Mouse (Mus musculus): ENCODE data around the gene Ankrd37. TPM values are rescaled to one million over a fixed set of nuclear protein-coding genes. Genes with fewer than 3 reads are reported as not detected.

The Ankrd37 gene
- 1 to 10 TPM; 5.7 to 6.8 TPM for total RNA-seq (2021)
- long read RNA-seq, transcript Ankrd37-201 (5 exons, 927 nt): major isoform, 7 of 11 reads
- long read RNA-seq, partial matches to known transcripts: 0 of 11 reads
- long read RNA-seq, other reads (novel, unspliced or antisense): 3 of 11 reads

- DNase-seq (ENCODE audit: low spot score in 2 of 2): no peak
Measured at GRCm38 (mm10) chr8:46005596-46005995, at the start of gene Ankrd37. Gene Ankrd37 (minus strand): TSS chr8:46005707.

DNA sequence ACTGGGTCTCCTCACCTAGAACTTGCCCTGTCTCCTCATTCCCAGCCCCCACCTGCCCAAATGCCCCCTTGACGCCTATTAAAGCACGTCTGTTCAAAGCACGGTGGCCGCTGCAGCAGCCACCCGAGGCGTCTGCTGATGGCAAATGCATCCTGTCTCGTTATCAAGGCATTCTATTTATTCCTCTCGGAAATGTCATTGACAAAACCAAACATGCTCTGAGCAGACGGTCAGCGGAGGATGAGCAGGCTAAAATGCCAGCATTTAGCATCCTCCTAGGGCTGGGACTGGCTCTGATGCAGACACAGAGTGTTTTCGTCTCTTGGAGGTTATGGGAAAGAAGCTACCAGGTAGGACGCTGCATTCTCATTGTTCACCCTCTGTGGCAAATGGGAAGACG is 34.8 kb upstream of the Ankrd37 start:
- DNase-seq (ENCODE audit: low spot score in 2 of 2): peak; percentile 26 to 37

DNA sequence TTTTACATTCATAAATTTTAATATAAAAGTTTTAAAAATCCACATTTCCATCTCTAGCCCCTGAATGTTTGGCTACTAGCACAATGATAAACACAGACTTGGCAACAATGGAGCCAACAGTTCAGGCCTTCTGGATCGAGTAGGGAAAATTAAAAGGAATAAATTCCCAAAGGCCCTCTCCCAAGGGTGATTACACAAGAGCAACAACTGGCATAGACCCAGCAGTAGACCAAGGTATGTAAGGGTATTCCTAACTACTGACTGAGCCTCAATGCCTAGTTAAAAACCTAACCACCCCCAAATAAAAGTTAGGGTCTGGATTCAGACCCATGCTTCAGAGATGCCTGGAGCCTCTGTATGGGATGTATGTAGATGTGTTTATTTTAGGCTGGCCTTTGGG is 34.2 kb upstream of the Ankrd37 start:
- no peak for DNase-seq (ENCODE audit: low spot score in 2 of 2)

- DNase-seq (ENCODE audit: low spot score in 2 of 2): no peak
Measured at GRCm38 (mm10) chr8:46036217-46036616, 30.7 kb upstream of the Ankrd37 start.

- DNase-seq (ENCODE audit: low spot score in 2 of 2): no peak
Measured at GRCm38 (mm10) chr8:46024392-46024791, 18.9 kb upstream of the Ankrd37 start.

GRCm38 (mm10) chr8:46022758-46023157 is 17.3 kb upstream of the Ankrd37 start:
- no peak for DNase-seq (ENCODE audit: low spot score in 2 of 2)

DNA sequence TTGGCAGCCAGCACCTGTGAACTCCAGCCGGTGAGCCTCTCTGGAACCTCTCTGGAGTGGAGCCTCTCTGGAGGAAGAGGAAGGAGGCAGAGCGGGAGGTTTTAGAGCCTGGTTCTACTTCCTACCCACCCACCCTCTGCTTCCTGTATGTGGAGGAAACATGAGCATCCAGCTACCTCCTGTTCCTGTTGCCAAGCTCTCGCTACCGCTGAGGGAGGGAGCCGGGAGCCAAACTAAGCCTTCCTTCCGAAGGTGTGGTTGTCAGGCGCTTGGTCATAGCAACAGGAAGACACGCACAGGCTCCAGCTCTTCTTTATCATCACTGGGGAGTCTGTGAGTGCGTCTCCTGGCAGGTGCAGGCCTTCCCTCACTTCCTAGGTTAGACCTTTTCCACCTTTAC is 16.7 kb upstream of the Ankrd37 start:
- no peak for DNase-seq (ENCODE audit: low spot score in 2 of 2)

DNA sequence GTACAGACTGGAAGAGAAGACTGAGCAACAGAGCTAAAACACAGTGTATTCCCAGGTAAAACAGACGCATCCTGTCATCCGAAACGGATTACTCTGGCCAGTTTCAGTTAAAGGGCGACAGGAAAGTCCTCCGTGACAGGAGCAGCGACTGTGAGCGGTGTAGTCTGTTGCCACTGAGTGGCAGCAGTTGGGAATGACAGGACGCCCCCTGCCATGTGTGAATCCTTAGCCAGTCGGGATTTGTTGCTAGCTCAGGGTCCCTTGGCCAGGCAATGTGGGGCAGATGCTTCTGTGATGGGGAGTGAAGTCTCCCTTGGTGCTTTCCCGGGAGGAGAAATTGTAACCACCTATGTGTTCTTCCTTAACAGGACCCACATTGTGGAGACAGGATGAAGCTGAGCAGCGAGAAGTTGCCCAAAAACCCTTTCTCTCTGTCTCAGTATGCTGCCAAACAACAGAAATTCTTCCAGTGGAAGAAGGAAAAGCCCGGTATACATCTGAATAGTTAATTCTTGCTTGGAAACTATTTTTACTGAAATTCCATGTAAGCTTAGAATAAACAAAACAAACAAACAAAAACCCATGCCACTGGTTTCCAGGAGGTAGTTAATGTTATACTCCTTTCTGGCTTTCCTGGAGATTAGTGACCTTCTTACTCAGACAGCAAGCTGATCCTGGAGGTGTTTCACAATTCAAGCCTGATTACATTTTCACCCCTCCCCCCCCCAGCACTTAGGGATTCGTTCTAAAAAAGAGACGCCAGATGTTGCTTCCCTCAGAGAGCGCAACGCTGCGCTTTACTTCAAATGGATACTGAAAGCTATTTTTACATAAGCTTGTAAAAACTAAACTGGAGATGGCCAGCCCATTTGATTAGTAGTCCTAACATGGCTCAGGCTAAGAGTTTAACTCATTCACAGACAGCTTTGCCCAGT is 5.5 kb upstream of the Ankrd37 start:
- DNase-seq (ENCODE audit: low spot score in 2 of 2): peak; percentile 45 to 48

DNA sequence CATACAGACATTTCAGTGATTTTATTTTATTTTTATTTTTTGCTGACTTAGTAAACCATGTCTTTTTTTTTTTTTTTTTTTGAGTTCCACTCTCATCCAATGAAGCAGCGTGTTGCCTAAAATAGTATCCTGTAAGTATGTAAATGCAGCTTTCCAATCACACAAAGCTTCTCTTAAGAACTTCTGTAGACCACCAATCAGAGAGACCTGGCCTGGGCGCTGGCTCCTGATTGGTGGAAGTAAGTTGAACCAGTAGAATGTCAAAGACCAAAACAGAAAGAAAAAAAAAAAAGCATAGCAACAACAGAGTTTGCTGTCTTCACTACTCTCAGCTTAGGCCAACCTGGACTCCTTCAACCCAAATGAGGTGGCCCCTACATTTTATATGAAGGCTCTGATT is 4.8 kb upstream of the Ankrd37 start:
- no peak for DNase-seq (ENCODE audit: low spot score in 2 of 2)

DNA sequence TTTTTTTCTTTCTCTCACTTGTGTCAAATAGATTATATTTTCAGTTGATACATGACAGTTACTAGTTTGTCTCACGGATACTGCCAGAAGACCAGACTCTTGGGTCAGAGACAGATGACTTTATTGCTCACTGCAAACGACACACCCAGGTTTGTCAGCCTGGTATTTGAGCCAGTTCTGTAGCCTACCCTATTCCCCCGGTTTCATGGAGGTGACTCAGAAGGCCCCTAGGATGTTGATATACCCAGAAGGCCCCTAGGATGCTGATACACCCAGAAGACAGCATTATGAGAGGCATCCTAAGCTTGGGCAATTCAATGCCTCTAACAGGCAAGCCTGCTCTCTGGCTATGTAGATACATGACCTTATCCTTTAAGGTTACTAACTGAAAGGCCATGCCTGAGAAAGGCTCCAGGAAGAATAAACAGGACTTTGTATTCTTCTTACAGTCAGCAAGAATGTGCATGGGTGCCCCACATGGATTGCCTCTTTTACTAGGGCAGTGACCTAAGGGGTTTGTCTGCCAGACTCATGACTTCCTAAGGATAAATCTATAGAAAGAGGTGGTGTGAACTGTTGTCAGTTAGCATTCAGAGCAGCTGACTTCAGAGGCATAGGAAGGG is 1.7 kb upstream of the Ankrd37 start:
- no peak for DNase-seq (ENCODE audit: low spot score in 2 of 2)

DNA sequence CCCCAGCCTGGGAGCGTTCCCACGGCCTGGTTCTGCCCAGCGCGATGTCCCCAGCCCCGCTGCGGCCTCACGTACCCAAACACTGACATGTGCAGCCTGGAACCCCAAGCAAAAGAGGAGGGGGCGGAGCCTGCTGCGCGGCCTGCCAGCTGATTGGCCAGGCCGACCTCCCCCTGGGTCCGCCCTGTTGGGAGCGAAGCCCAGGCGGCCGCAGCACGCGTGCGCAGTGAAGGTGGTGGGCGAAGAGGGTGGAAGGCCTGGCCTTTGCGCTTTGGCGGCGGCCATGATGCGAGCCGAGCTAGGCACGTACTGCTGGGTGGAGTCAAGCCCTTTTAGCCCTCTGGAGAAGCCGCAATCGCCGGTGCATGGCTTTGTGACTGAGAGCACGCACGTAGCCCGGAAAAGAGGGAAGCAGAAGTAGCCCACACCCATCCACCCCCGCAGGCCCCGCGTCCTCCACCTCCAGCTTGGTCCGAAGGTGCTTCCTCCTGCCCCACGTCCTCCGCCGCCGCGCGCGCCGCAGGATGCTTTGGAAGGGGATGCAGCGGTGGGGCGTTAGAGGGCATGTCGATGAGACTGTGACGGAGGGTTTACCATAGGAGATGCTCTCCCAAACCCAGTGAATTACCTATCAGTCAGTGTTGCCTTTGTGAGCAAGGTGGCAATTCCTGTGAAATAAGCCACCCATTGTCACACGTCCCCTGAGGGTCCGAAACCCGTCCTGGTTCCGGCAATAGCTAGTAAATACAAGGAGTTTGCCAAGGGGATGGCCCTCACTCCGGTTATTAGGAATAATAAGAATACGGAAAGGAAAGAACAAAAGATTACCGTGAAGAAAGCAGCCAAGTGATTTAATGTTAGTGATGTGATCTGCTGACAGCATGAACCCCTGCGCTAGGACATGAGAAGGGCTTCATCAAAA is 5.5 kb downstream of the Ankrd37 start:
- peak; percentile 97 to 99 for DNase-seq (ENCODE audit: low spot score in 2 of 2)

DNA sequence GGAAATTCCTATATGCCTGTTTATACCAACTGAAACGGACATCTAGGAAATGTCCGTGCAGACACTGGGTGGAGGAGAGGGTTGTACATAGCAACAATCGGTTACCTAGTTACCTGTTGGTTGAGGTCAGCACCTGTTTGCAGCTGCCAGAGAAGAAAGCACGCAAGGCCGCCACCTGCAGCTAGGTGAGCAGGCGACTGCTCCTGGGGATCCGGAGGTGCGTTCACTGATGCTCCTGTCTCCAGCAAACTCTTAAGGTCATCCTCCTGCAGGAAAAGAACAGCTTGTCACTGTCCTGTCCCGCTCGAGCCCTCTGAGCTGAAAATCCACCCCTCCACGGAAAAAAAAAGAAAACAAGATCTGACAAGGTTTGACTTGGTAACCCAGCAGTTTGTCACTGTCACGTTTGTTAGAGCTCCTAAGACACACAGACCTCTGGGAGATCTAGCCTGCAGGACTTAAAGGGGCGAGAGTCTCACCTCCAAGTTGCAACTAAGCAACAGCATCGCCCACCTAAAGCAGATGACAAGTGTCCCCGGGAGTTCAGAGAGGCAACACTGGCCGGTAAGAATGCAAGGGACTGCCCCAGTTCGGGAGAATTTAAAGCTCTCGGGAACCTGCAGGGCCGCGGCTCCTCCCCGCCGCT is 6.2 kb downstream of the Ankrd37 start, which contains the start of gene Lrp2bp:
TSS of gene Lrp2bp (plus strand) at position 166 of the 646 bp plus-strand sequence.
- DNase-seq (ENCODE audit: low spot score in 2 of 2): no peak

DNA sequence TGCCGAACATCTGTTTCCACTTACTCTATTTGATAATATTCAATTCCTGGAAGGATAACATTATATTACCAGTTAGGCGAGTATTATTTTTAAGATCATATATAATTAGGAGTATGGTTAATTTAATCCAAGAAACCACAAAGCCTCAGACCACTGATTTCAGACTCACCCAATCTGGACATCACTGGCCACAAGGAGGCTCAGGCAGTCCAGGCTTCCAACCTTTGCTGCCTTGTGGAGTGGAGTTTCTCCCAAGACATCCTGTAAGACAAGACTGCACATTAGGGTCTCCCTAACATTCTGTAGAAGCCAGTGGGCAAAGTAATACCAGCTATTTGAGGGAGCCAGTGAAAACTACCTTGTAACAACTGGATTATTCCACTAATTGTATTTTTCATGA is 7.3 kb downstream of the Ankrd37 start:
- DNase-seq (ENCODE audit: low spot score in 2 of 2): no peak

GRCm38 (mm10) chr8:45995576-45995975 is 9.9 kb downstream of the Ankrd37 start:
- DNase-seq (ENCODE audit: low spot score in 2 of 2): no peak

DNA sequence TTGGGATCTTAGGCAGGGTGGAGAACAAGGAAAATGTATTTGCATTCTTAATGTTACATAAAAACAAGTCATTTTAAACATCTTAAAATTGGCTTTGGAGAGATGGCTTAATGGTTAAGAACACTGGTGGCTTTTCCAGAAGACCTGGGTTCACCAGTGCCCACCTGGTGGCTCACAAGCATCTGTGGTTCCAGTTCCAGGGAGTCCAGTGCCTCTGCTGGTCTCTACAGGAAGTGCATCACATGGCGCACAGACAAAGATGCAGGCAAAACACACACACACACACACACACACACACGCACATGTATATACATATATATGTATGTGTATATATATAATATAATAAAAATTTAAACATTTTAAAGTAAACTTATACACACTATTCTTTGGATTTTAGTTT is 11.4 kb downstream of the Ankrd37 start:
- DNase-seq (ENCODE audit: low spot score in 2 of 2): no peak

DNA sequence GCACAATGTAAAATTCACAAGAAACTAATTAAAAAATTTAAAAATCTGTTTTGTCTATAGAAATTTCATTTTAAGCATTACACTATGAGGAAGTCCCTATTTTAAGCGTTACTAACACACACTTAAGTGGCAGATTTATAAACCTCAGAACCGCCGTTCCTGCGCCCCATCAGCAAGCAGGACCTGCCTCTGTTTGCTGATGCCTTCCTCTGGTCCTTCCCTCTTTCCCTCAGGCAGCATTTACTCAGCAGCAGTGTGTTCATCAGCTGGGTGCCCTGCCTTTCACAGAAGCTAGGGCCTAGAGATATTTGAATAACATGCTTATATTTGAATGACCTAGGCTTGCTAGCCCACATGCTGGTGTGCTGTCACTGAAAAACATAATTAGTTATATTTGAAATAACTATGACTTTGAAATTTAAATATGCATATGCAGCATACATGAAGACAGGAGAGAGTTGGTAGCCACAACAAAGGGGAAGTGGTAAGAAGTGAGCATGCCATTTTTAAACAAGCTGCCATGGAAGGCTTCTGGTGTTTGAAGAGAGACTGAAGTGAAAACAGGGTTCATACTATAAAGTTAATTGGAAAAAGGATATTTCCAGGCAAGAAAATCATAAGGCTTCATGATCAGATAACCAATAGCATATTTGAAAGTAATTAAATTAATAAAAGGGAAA is 14.7 kb downstream of the Ankrd37 start:
- DNase-seq (ENCODE audit: low spot score in 2 of 2): no peak

DNA sequence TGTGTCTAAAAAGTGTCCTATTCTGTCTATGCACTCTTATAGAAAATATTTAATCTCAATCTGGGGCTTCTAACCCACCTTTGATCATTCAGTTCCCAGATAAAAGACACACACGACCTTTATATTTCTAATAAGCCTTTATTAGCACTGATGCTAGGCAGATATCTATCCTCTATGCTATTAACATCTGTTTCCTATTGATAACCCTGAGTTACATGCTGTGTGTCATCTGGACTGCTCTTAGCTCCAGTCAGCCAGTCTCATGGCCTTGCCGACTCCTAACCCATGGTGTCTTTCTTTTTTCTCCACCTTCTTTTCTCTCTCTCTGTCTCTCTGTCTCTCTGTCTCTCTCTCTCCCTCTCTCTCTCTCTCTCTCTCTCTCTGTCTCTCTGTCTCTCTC is 17.3 kb downstream of the Ankrd37 start:
- DNase-seq (ENCODE audit: low spot score in 2 of 2): no peak

DNA sequence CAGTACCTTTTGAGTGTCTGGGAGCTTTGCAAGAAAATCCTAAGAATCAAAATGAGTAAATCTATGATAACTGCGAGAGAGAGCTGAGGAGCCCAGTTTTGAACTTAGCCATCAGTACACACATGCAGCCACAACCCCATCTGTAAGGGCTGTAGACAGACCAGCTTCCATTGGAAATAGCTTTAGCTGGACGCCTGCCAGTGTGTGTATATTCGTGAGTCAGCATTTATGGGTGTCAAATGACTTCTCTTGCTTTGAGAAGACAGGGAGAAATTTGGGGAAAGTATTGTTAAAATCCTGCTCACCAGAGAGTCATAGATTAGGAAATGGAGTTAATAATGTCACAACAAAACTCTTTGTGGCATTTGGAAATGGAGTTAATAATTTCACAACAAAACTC is 18.8 kb downstream of the Ankrd37 start:
- no peak for DNase-seq (ENCODE audit: low spot score in 2 of 2)

DNA sequence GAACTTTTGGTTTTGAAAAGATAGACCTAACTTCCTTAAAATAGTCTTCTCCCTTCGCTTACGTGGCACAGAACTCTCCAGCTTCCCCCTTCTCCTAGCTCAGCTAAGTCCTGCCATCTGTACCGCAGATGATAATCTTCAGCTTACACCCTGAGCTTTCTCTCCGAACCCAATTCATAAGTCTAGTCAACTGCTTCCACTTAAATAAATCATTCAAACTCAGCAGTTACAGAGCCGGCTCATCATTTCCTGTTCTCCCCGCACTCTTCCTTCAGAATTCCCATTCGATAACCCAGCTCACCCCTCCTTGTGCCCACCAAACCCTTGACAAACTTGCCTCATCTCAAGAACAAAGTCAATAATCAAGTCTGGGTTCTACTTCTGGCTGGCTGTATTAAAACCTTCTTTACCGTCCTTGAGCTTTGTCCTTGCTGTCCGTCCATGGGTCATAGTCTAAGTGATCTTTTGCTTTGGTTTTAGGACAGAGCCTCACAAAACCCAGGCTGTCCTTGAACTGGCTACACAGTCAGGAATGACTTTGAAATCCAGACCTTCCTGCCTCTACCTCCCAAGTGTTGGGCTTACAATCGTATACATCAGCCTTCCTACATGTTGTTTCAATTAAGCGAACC is 29.6 kb downstream of the Ankrd37 start:
- DNase-seq (ENCODE audit: low spot score in 2 of 2): no peak

Data from layer of hippocampus, postnatal 10 days (tissue).